Mouse (Mus musculus): ENCODE data around the gene Eif1b.

DNA sequence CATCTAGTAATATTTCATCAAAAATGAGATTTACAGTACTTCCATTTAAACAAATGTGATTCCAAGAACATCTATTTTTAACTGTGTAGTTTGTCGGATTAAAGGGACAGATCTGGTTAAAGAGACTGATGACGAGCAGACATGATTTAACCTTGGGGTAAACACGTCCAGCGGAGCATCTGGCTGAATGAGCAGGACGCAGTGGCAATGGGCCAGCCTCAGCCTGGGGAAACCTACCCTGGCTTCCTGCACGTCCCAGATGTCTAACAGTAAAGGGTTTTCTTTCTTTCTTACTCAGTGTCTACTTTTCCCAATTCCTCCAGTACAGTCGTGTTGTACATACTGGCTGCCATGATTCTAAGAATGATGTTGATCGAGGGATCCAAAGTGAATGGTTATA is 5.0 kb upstream of the Eif1b start:
- TF ChIP-seq POLR2A (IDR thresholded peaks at IDR 0.05; ENCODE audit: control insufficient read depth, low read depth, low read length), result no peak
- no peak for TF ChIP-seq CTCF (IDR thresholded peaks at IDR 0.05; ENCODE audit: control insufficient read depth, insufficient read depth, insufficient replicate concordance, low read depth, low read length)

Data from testis, adult 2 months (tissue).